Mouse (Mus musculus) liver, postnatal 0 days (tissue): ENCODE data around the gene Slc27a2.

Experiments used
- CTCF ChIP-seq: sonication (generic); IDR thresholded peaks from 2 replicates; pipeline ENCODE4 v1.5.1; 2016; ENCODE audit warnings: antibody characterized with exemption, low read depth
- EP300 ChIP-seq: IDR thresholded peaks from 2 replicates; pipeline ENCODE4 v1.6.1; 2016; ENCODE audit warnings: antibody characterized with exemption, low read depth, mild to moderate bottlenecking

- no peak for TF ChIP-seq CTCF
- no peak for TF ChIP-seq EP300
Observed at GRCm38 (mm10) chr2:126507477-126507876, 44.7 kb upstream of the Slc27a2 start.
